Mouse (Mus musculus): ENCODE results near the gene Nrf1. TPM values are rescaled to one million over a fixed set of nuclear protein-coding genes. Genes with fewer than 3 reads are reported as not detected.

Gene Nrf1
- polyA plus RNA-seq, 1 experiment from 2014 or later: 58.1 TPM

GRCm38 (mm10) chr6:30171967-30172366 lies 124.2 kb downstream of the Nrf1 start:
- Histone ChIP-seq H3K36me3 (no peaks in the 10 kb centered on the region), H3K4me3 (no peak overlapping the region), H3K4me2 (no peak overlapping the region), H3K4me1 (peaks cover 43% of the 10 kb centered on the region), H3K9me3 (replicated peaks) (no peaks in the 10 kb centered on the region), H3K27me3 (replicated peaks) (peaks cover 100% of the 10 kb centered on the region), H3K27ac (no peak overlapping the region), H3K9ac (no peak overlapping the region)
- WGBS (ENCODE audit: insufficient replicate concordance): 21% methylated on average over 10 of the region's 10 CpGs
- no peak for ATAC-seq

- Histone ChIP-seq H3K9ac (no peak overlapping the region), H3K27me3 (replicated peaks) (peaks cover 100% of the 10 kb centered on the region), H3K27ac (no peak overlapping the region), H3K4me3 (no peak overlapping the region), H3K4me1 (peaks cover 39% of the 10 kb centered on the region), H3K4me2 (0 out of 2 replicates have a peak overlapping the region, but pooled peaks have one; percentile 72), H3K9me3 (replicated peaks) (no peaks in the 10 kb centered on the region), H3K36me3 (no peaks in the 10 kb centered on the region)
- ATAC-seq: no peak
- 16% methylated on average over 8 of the region's 8 CpGs for WGBS (ENCODE audit: insufficient replicate concordance)
Observed at GRCm38 (mm10) chr6:30172441-30172819, 124.6 kb downstream of the Nrf1 start.

GRCm38 (mm10) chr6:30172820-30173550 lies 125.2 kb downstream of the Nrf1 start:
- H3K36me3 ChIP-seq: no peaks in the 10 kb centered on the region
- H3K4me2 ChIP-seq: peak overlapping the region; percentile 72
- no peak overlapping the region for H3K9ac ChIP-seq
- H3K4me1 ChIP-seq: peaks cover 40% of the 10 kb centered on the region
- peaks cover 100% of the 10 kb centered on the region for H3K27me3 ChIP-seq (replicated peaks)
- H3K9me3 ChIP-seq (replicated peaks): no peaks in the 10 kb centered on the region
- 3% methylated on average over 44 of the region's 44 CpGs for WGBS (ENCODE audit: insufficient replicate concordance)
- H3K27ac ChIP-seq: no peak overlapping the region
- no peak for ATAC-seq
- H3K4me3 ChIP-seq: peak overlapping the region; percentile 49

GRCm38 (mm10) chr6:30173551-30174460 lies 126.0 kb downstream of the Nrf1 start:
- ATAC-seq: peak; percentile 52
- H3K9me3 ChIP-seq (replicated peaks): no peaks in the 10 kb centered on the region
- H3K9ac ChIP-seq: 0 out of 2 replicates have a peak overlapping the region, but pooled peaks have one; percentile 12
- no peaks in the 10 kb centered on the region for H3K36me3 ChIP-seq
- peaks cover 46% of the 10 kb centered on the region for H3K4me1 ChIP-seq
- WGBS (ENCODE audit: insufficient replicate concordance): 1% methylated on average over 80 of the region's 80 CpGs
- H3K4me2 ChIP-seq: peak overlapping the region; percentile 72
- peak overlapping the region; percentile 49 for H3K4me3 ChIP-seq
- H3K27me3 ChIP-seq (replicated peaks): peaks cover 100% of the 10 kb centered on the region
- H3K27ac ChIP-seq: no peak overlapping the region

GRCm38 (mm10) chr6:30174461-30175224 lies 126.9 kb downstream of the Nrf1 start:
- peak overlapping the region; percentile 72 for H3K4me2 ChIP-seq
- no peaks in the 10 kb centered on the region for H3K9me3 ChIP-seq (replicated peaks)
- no peak overlapping the region for H3K9ac ChIP-seq
- WGBS (ENCODE audit: insufficient replicate concordance): 2% methylated on average over 33 of the region's 33 CpGs
- H3K27ac ChIP-seq: no peak overlapping the region
- H3K4me3 ChIP-seq: peak overlapping the region; percentile 49
- no peak; the same call in 1 of the 2 replicates for ATAC-seq
- no peaks in the 10 kb centered on the region for H3K36me3 ChIP-seq
- peaks cover 46% of the 10 kb centered on the region for H3K4me1 ChIP-seq
- peaks cover 100% of the 10 kb centered on the region for H3K27me3 ChIP-seq (replicated peaks)

GRCm38 (mm10) chr6:30175225-30175917 lies 127.6 kb downstream of the Nrf1 start:
- Histone ChIP-seq H3K4me3 (peak overlapping the region; percentile 49), H3K9ac (no peak overlapping the region), H3K9me3 (replicated peaks) (no peaks in the 10 kb centered on the region), H3K36me3 (no peaks in the 10 kb centered on the region), H3K4me1 (peaks cover 46% of the 10 kb centered on the region), H3K27ac (no peak overlapping the region), H3K4me2 (peak overlapping the region; percentile 72), H3K27me3 (replicated peaks) (peaks cover 100% of the 10 kb centered on the region)
- ATAC-seq: no peak
- 2% methylated on average over 45 of the region's 45 CpGs for WGBS (ENCODE audit: insufficient replicate concordance)

GRCm38 (mm10) chr6:30175918-30176421 lies 128.2 kb downstream of the Nrf1 start:
- 3% methylated on average over 28 of the region's 28 CpGs for WGBS (ENCODE audit: insufficient replicate concordance)
- ATAC-seq: no peak
- Histone ChIP-seq H3K27me3 (replicated peaks) (peaks cover 100% of the 10 kb centered on the region), H3K36me3 (no peaks in the 10 kb centered on the region), H3K27ac (no peak overlapping the region), H3K4me3 (peak overlapping the region; percentile 49), H3K9me3 (replicated peaks) (no peaks in the 10 kb centered on the region), H3K4me1 (peaks cover 46% of the 10 kb centered on the region), H3K9ac (no peak overlapping the region), H3K4me2 (peak overlapping the region; percentile 51)

GRCm38 (mm10) chr6:30176496-30176895 lies 128.7 kb downstream of the Nrf1 start:
- no peak for ATAC-seq
- H3K36me3 ChIP-seq: no peaks in the 10 kb centered on the region
- no peak overlapping the region for H3K9ac ChIP-seq
- peaks cover 100% of the 10 kb centered on the region for H3K27me3 ChIP-seq (replicated peaks)
- no peak overlapping the region for H3K27ac ChIP-seq
- H3K4me2 ChIP-seq: no peak overlapping the region
- H3K9me3 ChIP-seq (replicated peaks): no peaks in the 10 kb centered on the region
- H3K4me3 ChIP-seq: no peak overlapping the region
- H3K4me1 ChIP-seq: peaks cover 46% of the 10 kb centered on the region
- 7% methylated on average over 12 of the region's 12 CpGs for WGBS (ENCODE audit: insufficient replicate concordance)

- ATAC-seq: no peak
- Histone ChIP-seq H3K27me3 (replicated peaks) (peaks cover 100% of the 10 kb centered on the region), H3K4me2 (no peak overlapping the region), H3K9me3 (replicated peaks) (no peaks in the 10 kb centered on the region), H3K9ac (no peak overlapping the region), H3K36me3 (no peaks in the 10 kb centered on the region), H3K4me3 (no peak overlapping the region), H3K4me1 (peaks cover 46% of the 10 kb centered on the region), H3K27ac (no peak overlapping the region)
- WGBS (ENCODE audit: insufficient replicate concordance): 4% methylated on average over 14 of the region's 14 CpGs
Observed at GRCm38 (mm10) chr6:30177305-30177704, 129.5 kb downstream of the Nrf1 start.

- H3K9me3 ChIP-seq (replicated peaks): peaks cover under 1% of the 10 kb centered on the region; the same call in 1 of the 2 replicates
- peaks cover 42% of the 10 kb centered on the region for H3K4me1 ChIP-seq
- 3% methylated on average over 27 of the region's 27 CpGs for WGBS (ENCODE audit: insufficient replicate concordance)
- H3K4me3 ChIP-seq: no peak overlapping the region
- no peak overlapping the region for H3K27ac ChIP-seq
- ATAC-seq: no peak
- H3K36me3 ChIP-seq: no peaks in the 10 kb centered on the region
- H3K27me3 ChIP-seq (replicated peaks): peaks cover 100% of the 10 kb centered on the region
- H3K9ac ChIP-seq: no peak overlapping the region
- H3K4me2 ChIP-seq: no peak overlapping the region
Observed at GRCm38 (mm10) chr6:30178023-30178639, 130.3 kb downstream of the Nrf1 start.

GRCm38 (mm10) chr6:30179046-30179445 lies 131.3 kb downstream of the Nrf1 start:
- Histone ChIP-seq H3K9ac (no peak overlapping the region), H3K27me3 (replicated peaks) (peaks cover 100% of the 10 kb centered on the region), H3K4me1 (peaks cover 32% of the 10 kb centered on the region), H3K27ac (no peak overlapping the region), H3K36me3 (no peaks in the 10 kb centered on the region), H3K4me2 (no peak overlapping the region), H3K4me3 (no peak overlapping the region), H3K9me3 (replicated peaks) (peaks cover 4% of the 10 kb centered on the region; the same call in 1 of the 2 replicates)
- no peak for ATAC-seq
- WGBS (ENCODE audit: insufficient replicate concordance): 17% methylated on average over 11 of the region's 11 CpGs

Measured in liver, embryonic 12.5 days (tissue).